Mouse (Mus musculus) MEL (cell line): ENCODE measurements around the gene Fn1. TPM values are rescaled to one million over a fixed set of nuclear protein-coding genes. Genes with fewer than 3 reads are reported as not detected.

Source experiments
- DNase-seq: peaks from one replicate; pipeline ENCODE4 v3.0.0; 2011; ENCODE audit warnings: low read depth, low spot score
- H3K27ac ChIP-seq: 2 replicates; pipeline ENCODE4 v1.5.1; 2012; ENCODE audit warnings: low read depth, mild to moderate bottlenecking, control low read depth, low read length, moderate library complexity; ENCODE audit not compliant: control insufficient read depth
- H3K27me3 ChIP-seq, 2 experiments: fragments of 150-350 bp in 1 of 2; sonication (generic) in 1 of 2; 2 replicates each; pipeline ENCODE4 v1.6.1; 2012; ENCODE audit warnings: low read length in 2 of 2, mild to moderate bottlenecking in 2 of 2, improper control_type of control experiment in 1 of 2, moderate library complexity in 1 of 2; ENCODE audit not compliant: insufficient read depth in 2 of 2, control insufficient read depth in 1 of 2
- H3K36me3 ChIP-seq, 2 experiments: 2 replicates each; pipeline ENCODE4 v1.6.1; 2012 to 2014; ENCODE audit warnings: low read length in 2 of 2, improper control_type of control experiment in 1 of 2, inconsistent platforms in 1 of 2, mild to moderate bottlenecking in 1 of 2; ENCODE audit not compliant: insufficient read depth in 2 of 2, control insufficient read depth in 1 of 2
- H3K4me1 ChIP-seq, 2 experiments: fragments of 150-350 bp in 1 of 2; sonication (generic) in 1 of 2; 2 replicates each; pipeline ENCODE4 v1.6.1; 2012; ENCODE audit warnings: low read length in 2 of 2, improper control_type of control experiment in 1 of 2, mild to moderate bottlenecking in 1 of 2; ENCODE audit not compliant: insufficient read depth in 2 of 2, control insufficient read depth in 1 of 2
- H3K4me3 ChIP-seq, 2 experiments: fragments of 150-350 bp in 1 of 2; sonication (generic) in 1 of 2; 2 replicates each; pipeline ENCODE4 v1.5.1; 2012; ENCODE audit warnings: low read depth in 2 of 2, low read length in 2 of 2, mild to moderate bottlenecking in 2 of 2, moderate library complexity in 2 of 2, control low read depth in 1 of 2, improper control_type of control experiment in 1 of 2; ENCODE audit not compliant: control insufficient read depth in 1 of 2, insufficient read depth in 1 of 2
- H3K79me2 ChIP-seq: 2 replicates; pipeline ENCODE4 v1.6.1; 2012; ENCODE audit warnings: mild to moderate bottlenecking, low read length, moderate library complexity; ENCODE audit not compliant: control insufficient read depth, poor library complexity, insufficient read depth
- H3K9ac ChIP-seq: 2 replicates; pipeline ENCODE4 v1.6.1; 2012; ENCODE audit warnings: low read depth, mild to moderate bottlenecking, control low read depth, low read length, moderate library complexity; ENCODE audit not compliant: control insufficient read depth, poor library complexity, severe bottlenecking
- H3K9me3 ChIP-seq: fragments of 150-350 bp; sonication (generic); replicated peaks from 2 replicates; pipeline ENCODE4 v1.6.1; 2012; ENCODE audit warnings: mild to moderate bottlenecking, low read length, improper control_type of control experiment, moderate library complexity; ENCODE audit not compliant: insufficient read depth
- BHLHE40 ChIP-seq: IDR thresholded peaks from 2 replicates; pipeline ENCODE4 v1.6.1; 2012; ENCODE audit warnings: low read depth, mild to moderate bottlenecking, inconsistent platforms, low read length, improper control_type of control experiment, borderline replicate concordance
- CTCF ChIP-seq, 3 experiments: IDR thresholded peaks in 2 of 3; conservative IDR thresholded peaks in 1 of 3; 2 replicates each; pipeline ENCODE4 v1.5.1; 2011 to 2012; ENCODE audit warnings: low read length in 3 of 3, low read depth in 2 of 3, mild to moderate bottlenecking in 2 of 3, improper control_type of control experiment in 1 of 3, inconsistent platforms in 1 of 3, mixed read lengths in 1 of 3, moderate library complexity in 1 of 3; ENCODE audit not compliant: control insufficient read depth in 1 of 3, insufficient read depth in 1 of 3, poor library complexity in 1 of 3, severe bottlenecking in 1 of 3
- ELF1 ChIP-seq: IDR thresholded peaks from 2 replicates; pipeline ENCODE4 v1.6.1; 2014; ENCODE audit warnings: low read depth, mild to moderate bottlenecking, inconsistent platforms, low read length, improper control_type of control experiment, moderate library complexity
- GABPA ChIP-seq: IDR thresholded peaks from 2 replicates; pipeline ENCODE4 v1.6.1; 2012; ENCODE audit warnings: low read depth, mild to moderate bottlenecking, inconsistent platforms, low read length, improper control_type of control experiment, moderate library complexity
- KAT2A ChIP-seq: conservative IDR thresholded peaks from 2 replicates; pipeline ENCODE4 v1.6.1; 2012; ENCODE audit warnings: low read depth, low read length, improper control_type of control experiment, inconsistent platforms
- MAFK ChIP-seq: IDR thresholded peaks from 2 replicates; pipeline ENCODE4 v1.6.1; 2011; ENCODE audit warnings: low read depth, mild to moderate bottlenecking, low read length, improper control_type of control experiment, borderline replicate concordance
- MAX ChIP-seq: IDR thresholded peaks from 2 replicates; pipeline ENCODE4 v1.6.1; 2011; ENCODE audit warnings: low read length, improper control_type of control experiment
- MEF2A ChIP-seq: IDR thresholded peaks from 2 replicates; pipeline ENCODE4 v1.6.1; 2014; ENCODE audit warnings: low read depth, mild to moderate bottlenecking, inconsistent platforms, low read length, improper control_type of control experiment; ENCODE audit not compliant: poor library complexity, insufficient replicate concordance, severe bottlenecking; ENCODE audit errors: extremely low read depth
- MYC ChIP-seq: IDR thresholded peaks from 2 replicates; pipeline ENCODE4 v1.6.1; 2011; ENCODE audit warnings: low read depth, mild to moderate bottlenecking, low read length, improper control_type of control experiment, moderate library complexity
- NELFE ChIP-seq: IDR thresholded peaks from 2 replicates; pipeline ENCODE4 v1.6.1; 2011; ENCODE audit warnings: low read depth, low read length, improper control_type of control experiment
- POLR2A ChIP-seq, 2 experiments: IDR thresholded peaks; 2 replicates each; pipeline ENCODE4 v1.6.1; 2011 to 2012; ENCODE audit warnings: low read length in 2 of 2, mild to moderate bottlenecking in 2 of 2, control low read depth in 1 of 2, improper control_type of control experiment in 1 of 2, low read depth in 1 of 2, moderate library complexity in 1 of 2; ENCODE audit not compliant: control insufficient read depth in 1 of 2, insufficient read depth in 1 of 2, poor library complexity in 1 of 2
- POLR2AphosphoS2 ChIP-seq: IDR thresholded peaks from 2 replicates; pipeline ENCODE4 v1.6.1; 2011; ENCODE audit warnings: low read length, improper control_type of control experiment
- SIN3A ChIP-seq: IDR thresholded peaks from 2 replicates; pipeline ENCODE4 v1.6.1; 2012; ENCODE audit warnings: low read length, improper control_type of control experiment, inconsistent platforms
- SMC3 ChIP-seq: IDR thresholded peaks from 2 replicates; pipeline ENCODE4 v1.6.1; 2011; ENCODE audit warnings: low read depth, low read length, improper control_type of control experiment
- TAL1 ChIP-seq: IDR thresholded peaks from 2 replicates; pipeline ENCODE4 v1.6.1; 2012; ENCODE audit warnings: mild to moderate bottlenecking, inconsistent platforms, low read length, moderate library complexity, mixed read lengths
- TBP ChIP-seq: IDR thresholded peaks from 2 replicates; pipeline ENCODE4 v1.8.0; 2011; ENCODE audit warnings: low read depth, low read length, improper control_type of control experiment
- TCF12 ChIP-seq: IDR thresholded peaks from 2 replicates; pipeline ENCODE4 v1.6.1; 2014; ENCODE audit warnings: low read depth, mild to moderate bottlenecking, inconsistent platforms, low read length, improper control_type of control experiment, moderate library complexity
- UBTF ChIP-seq: IDR thresholded peaks from 2 replicates; pipeline ENCODE4 v1.6.1; 2012; ENCODE audit warnings: low read depth, mild to moderate bottlenecking, inconsistent platforms, low read length, improper control_type of control experiment, moderate library complexity, borderline replicate concordance; ENCODE audit not compliant: insufficient read depth
- USF1 ChIP-seq: IDR thresholded peaks from 2 replicates; pipeline ENCODE4 v1.6.1; 2014; ENCODE audit warnings: low read depth, mild to moderate bottlenecking, inconsistent platforms, low read length, improper control_type of control experiment, moderate library complexity
- polyA plus RNA-seq, 2 experiments: library from polyadenylated mRNA; stranded (reverse) in 1 of 2; unstranded in 1 of 2; fragments of >175 nt in 1 of 2; fragments of >200 nt in 1 of 2; gene quantifications; 2 replicates each; pipeline versions ENCODE4 v1.2.1 to v1.2.4; 2012; ENCODE audit warnings: low replicate concordance in 2 of 2, low read depth in 1 of 2; ENCODE audit not compliant: insufficient read length in 2 of 2, insufficient read depth in 1 of 2, missing spikeins in 1 of 2
- total RNA-seq: library from RNA; depleted of rRNA; stranded (reverse); fragments of 300-350 nt; gene quantifications from 2 replicates; pipeline ENCODE4 v1.2.3, GENCODE M21; 2012

Gene Fn1
- total and polyA plus RNA-seq, 3 experiments = 0.56 TPM; not detected in 2

DNA sequence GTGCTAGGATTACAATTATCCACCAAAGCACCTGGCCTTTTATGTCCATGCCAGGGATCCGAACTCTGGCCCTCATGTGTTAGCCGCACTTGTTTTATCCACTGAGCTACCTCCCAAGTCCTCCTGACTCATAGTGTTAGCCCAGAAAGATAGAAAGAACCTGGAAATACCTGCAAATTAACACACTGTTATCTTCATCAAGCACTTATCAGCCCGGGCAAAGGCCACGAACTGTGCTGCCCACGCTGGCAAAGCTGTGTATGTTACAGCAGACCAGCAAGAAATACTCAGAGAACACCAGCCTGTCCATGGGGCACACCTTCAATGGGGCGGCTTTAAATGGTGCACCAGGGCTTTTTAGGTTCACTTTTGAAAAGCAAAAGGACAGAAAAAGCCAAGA, 29.4 kb downstream of the Fn1 start:
- Histone ChIP-seq H3K4me3 (no peak overlapping the region), H3K27ac (no peak overlapping the region), H3K27me3 (no peaks in the 10 kb centered on the region), H3K9ac (no peak overlapping the region), H3K4me1 (no peaks in the 10 kb centered on the region), H3K36me3 (no peaks in the 10 kb centered on the region), H3K79me2 (no peaks in the 10 kb centered on the region), H3K9me3 (no peaks in the 10 kb centered on the region)
- TF ChIP-seq SIN3A (no peak), NELFE (no peak), UBTF (no peak), KAT2A (no peak), ELF1 (no peak), USF1 (no peak), MAFK (no peak), GABPA (no peak), TAL1 (no peak)
- DNase-seq = no peak

DNA sequence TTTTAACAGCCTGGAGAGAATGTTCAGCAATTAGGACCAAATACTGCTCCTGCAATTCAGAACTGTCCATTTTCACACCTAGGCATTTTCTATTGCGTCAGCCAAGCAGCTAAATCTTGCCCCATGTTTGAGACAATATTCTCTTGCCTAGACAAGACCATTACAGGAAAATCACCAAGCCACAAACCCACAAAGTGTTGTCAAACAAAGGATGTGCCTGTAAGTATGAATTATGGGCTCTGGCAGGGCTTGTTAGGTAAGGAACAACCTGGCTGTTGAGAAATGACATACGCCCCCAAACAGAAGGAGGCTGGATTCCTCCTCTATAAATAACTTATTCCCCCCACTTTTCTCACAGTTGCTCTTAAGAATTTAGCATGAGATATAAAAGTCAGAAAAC, 31.5 kb downstream of the Fn1 start:
- Histone ChIP-seq H3K36me3 (no peaks in the 10 kb centered on the region), H3K9me3 (no peaks in the 10 kb centered on the region), H3K27me3 (no peaks in the 10 kb centered on the region), H3K79me2 (no peaks in the 10 kb centered on the region), H3K27ac (no peak overlapping the region), H3K4me1 (no peaks in the 10 kb centered on the region), H3K4me3 (no peak overlapping the region), H3K9ac (no peak overlapping the region)
- DNase-seq = no peak
- TF ChIP-seq TBP (no peak), BHLHE40 (no peak), TCF12 (no peak), CTCF (IDR thresholded peaks at IDR 0.05 in 2 of 3, conservative IDR thresholded peaks at IDR 0.05 in 1 of 3; ENCODE audit: control insufficient read depth in 1 of 3, insufficient read depth in 1 of 3, low read depth in 2 of 3, low read length in 3 of 3, poor library complexity in 1 of 3, severe bottlenecking in 1 of 3) (no peak), ELF1 (no peak), TAL1 (no peak), POLR2A (IDR thresholded peaks at IDR 0.05; ENCODE audit: control insufficient read depth in 1 of 2, insufficient read depth in 1 of 2, low read depth in 1 of 2, low read length in 2 of 2, poor library complexity in 1 of 2) (no peak), MYC (no peak), MEF2A (no peak), SMC3 (no peak), MAX (no peak), MAFK (no peak), POLR2AphosphoS2 (no peak)
